Mouse (Mus musculus) right cerebral cortex, postnatal 25 days (tissue): Measurements from ENCODE around the gene Gm6583.
A peak's percentile ranks its signal among the peaks of the same experiment; 100 is the strongest.
"Not testable (repeated sequence)": the region's sequence is repeated elsewhere in the genome, so short reads cannot be mapped to it uniquely, and the experiment has no call there.

ENCODE experiments used
- DNase-seq: peaks from one replicate; pipeline ENCODE4 v3.0.0; 2022

Gene Gm6583

GRCm38 (mm10) chr5:112324637-112325545 lies 30.9 kb downstream of the Gm6583 start:
- DNase-seq, result no peak

- no peak for DNase-seq
These were observed 32.6 kb downstream of the Gm6583 start for GRCm38 (mm10) chr5:112323246-112323645.

GRCm38 (mm10) chr5:112321376-112321775 lies 34.5 kb downstream of the Gm6583 start:
- no peak for DNase-seq

- DNase-seq, result peak; percentile 82
These were observed 34.9 kb downstream of the Gm6583 start for GRCm38 (mm10) chr5:112320936-112321335.

GRCm38 (mm10) chr5:112320379-112320778 lies 35.5 kb downstream of the Gm6583 start:
- no peak for DNase-seq

GRCm38 (mm10) chr5:112319343-112319742 lies 36.5 kb downstream of the Gm6583 start:
- DNase-seq, result not testable (repeated sequence)

- DNase-seq, result no peak
These were observed 38.5 kb downstream of the Gm6583 start for GRCm38 (mm10) chr5:112317328-112317727.

GRCm38 (mm10) chr5:112316468-112316867 lies 39.4 kb downstream of the Gm6583 start:
- no peak for DNase-seq

GRCm38 (mm10) chr5:112313222-112313885 lies 42.5 kb downstream of the Gm6583 start:
- DNase-seq, result no peak

- no peak for DNase-seq
These were observed 50.0 kb downstream of the Gm6583 start for GRCm38 (mm10) chr5:112305842-112306241.
